Mouse (Mus musculus): ENCODE results near the gene Sertad3. TPM values are rescaled to one million over a fixed set of nuclear protein-coding genes. Genes with fewer than 3 reads are reported as not detected.

The Sertad3 gene
- total RNA-seq, 1 experiment from 2014 or later, result 9.7 TPM

DNA sequence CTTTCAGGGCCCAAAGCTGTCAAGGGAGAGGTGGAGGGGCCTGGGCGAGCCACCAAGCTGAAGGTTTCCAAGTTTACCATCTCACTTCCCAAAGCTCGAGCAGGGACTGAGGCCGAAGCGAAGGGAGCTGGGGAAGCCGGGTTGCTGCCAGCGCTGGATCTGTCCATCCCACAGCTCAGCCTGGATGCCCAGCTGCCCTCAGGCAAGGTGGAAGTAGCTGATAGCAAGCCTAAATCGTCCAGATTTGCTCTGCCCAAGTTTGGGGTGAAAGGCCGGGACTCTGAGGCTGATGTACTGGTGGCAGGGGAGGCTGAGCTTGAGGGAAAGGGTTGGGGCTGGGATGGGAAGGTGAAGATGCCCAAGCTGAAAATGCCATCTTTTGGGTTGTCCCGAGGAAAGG lies 44.7 kb downstream of the Sertad3 start:
- no peak for ATAC-seq (replicated peaks in 1 of 2; ENCODE audit: insufficient read depth in 1 of 2, low FRiP score in 2 of 2, low TSS enrichment in 1 of 2, low read depth in 1 of 2, poor library complexity in 2 of 2, severe bottlenecking in 2 of 2)

DNA sequence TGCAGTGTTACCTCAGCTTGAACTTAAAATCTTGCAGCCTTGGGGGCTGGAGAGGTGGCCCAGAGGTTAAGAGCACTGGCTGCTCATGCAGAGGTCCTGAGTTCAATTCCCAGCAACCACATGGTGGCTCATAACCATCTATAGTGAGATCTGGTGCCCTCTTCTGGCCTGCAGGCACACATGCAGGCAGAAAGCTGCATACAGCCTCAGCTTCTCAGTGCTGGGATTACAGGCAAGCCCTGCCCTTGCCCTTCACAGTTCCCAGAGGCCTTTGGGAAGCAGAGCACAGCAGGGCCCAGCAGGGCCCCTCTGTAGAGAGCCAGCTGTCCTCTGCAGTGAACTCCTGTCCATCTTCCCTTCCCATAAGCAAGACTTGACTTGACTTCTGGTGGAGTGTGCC lies 46.5 kb downstream of the Sertad3 start:
- ATAC-seq (replicated peaks in 1 of 2; ENCODE audit: insufficient read depth in 1 of 2, low FRiP score in 2 of 2, low TSS enrichment in 1 of 2, low read depth in 1 of 2, poor library complexity in 2 of 2, severe bottlenecking in 2 of 2), result no peak

DNA sequence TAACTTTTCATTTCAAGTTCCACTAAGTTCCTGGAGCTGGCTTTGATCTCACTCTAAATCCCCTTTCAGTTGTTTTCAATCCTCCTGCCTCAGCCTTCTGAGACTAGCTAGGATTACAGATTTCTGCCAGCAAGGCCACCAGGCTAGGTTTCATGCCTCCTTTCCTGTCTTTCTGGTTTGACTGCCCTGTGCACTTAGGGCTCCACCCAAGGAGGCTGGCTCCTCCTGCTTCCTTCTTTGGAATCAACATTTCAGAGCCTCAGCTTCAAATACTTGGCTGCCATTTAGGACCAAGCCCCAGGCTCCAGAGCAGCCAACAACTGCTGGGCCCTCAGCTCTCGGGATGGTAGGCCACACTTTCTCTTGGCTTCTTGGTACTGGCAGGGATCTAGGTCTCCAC lies 47.0 kb downstream of the Sertad3 start:
- ATAC-seq (replicated peaks in 1 of 2; ENCODE audit: insufficient read depth in 1 of 2, low FRiP score in 2 of 2, low TSS enrichment in 1 of 2, low read depth in 1 of 2, poor library complexity in 2 of 2, severe bottlenecking in 2 of 2), result no peak

DNA sequence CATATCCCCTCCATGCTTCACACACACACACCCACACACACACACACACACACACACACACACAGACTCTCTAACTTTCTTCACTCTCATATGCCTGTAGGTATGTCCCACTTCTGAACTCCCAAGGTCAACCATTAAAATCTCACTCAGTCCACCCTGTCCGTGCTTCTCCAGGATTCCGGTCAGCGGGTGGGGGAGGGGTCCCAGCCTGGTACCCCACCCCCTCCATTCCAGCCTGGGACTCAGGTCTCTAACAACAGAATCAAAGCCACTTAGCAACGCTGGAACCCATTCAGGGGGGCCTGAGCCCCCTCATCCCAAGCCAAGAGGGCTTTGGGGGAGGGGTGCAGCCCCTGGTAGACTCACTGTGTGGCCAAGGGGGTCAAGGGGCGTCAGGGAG lies 49.4 kb downstream of the Sertad3 start, which contains the start of gene Hipk4:
TSS of gene Hipk4 (plus strand) at position 301 of the 400 bp plus-strand sequence.
- no peak for ATAC-seq (replicated peaks in 1 of 2; ENCODE audit: insufficient read depth in 1 of 2, low FRiP score in 2 of 2, low TSS enrichment in 1 of 2, low read depth in 1 of 2, poor library complexity in 2 of 2, severe bottlenecking in 2 of 2)

DNA sequence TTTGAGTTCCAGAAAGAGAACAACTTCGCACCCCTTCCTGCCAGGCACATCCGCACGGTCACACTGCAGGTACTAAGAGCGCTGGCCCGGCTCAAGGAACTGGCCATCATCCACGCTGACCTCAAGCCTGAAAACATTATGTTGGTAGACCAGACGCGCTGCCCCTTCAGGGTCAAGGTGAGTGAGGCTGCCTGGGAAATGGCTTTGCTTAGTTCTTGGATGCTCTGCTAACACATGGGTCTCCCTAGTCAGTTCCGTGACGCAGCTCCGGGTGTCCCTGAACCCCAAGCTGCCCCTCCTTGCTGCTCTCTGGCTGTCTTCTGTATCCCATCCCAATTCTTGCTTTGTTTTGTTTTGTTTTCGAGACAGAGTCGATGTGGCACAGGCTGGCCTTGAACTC lies 50.2 kb downstream of the Sertad3 start:
- no peak for ATAC-seq (replicated peaks in 1 of 2; ENCODE audit: insufficient read depth in 1 of 2, low FRiP score in 2 of 2, low TSS enrichment in 1 of 2, low read depth in 1 of 2, poor library complexity in 2 of 2, severe bottlenecking in 2 of 2)

DNA sequence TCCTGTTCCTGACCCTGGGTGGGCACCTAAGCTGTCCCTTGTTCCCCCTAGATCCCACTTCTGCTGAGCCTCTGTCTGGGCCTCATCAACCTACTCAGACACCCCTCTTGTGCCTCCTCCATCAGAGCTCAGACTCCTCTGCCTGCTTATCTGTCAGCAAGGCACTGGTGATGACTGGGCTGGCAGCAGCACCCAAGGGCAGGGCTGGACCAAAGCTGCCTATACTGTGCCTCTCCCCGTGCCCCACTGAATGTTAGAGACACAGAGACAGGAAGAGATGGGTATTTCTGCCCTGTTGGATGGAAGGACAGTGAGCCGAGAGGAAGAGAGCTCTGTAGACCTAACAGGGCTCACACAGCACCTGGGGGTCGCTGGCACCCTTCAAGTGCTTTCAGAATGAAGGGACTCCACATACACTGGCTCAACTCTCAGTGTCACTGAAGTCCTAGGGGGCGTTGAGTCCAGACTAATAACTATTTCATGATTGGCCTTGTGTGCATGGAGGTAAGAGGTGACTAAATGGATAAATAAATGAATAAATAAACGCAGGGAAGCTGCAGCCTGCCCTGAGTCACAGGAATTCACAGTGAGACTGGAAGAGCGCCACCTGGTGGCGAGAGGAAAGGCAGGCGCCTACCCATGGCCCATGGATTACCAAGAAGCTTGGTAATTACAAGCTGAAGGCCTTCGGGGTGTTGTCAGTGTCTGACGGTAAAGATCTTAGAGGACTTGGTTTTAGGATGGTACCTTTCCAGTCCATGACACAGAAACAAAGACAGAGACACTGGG lies 52.7 kb downstream of the Sertad3 start:
- ATAC-seq (replicated peaks in 1 of 2; ENCODE audit: insufficient read depth in 1 of 2, low FRiP score in 2 of 2, low TSS enrichment in 1 of 2, low read depth in 1 of 2, poor library complexity in 2 of 2, severe bottlenecking in 2 of 2), result peak; percentile 89 to 91

Other genes with a start within 250 kb of the Sertad3 start
- gene Itpkc, start 245.1 kb upstream of the Sertad3 start, total RNA-seq (2017), result 8.1 and 10.7 TPM in 2 replicates
- 9.4 and 13.8 TPM in 2 replicates for gene Coq8b, start 240.7 kb upstream of the Sertad3 start, total RNA-seq (2017)
- 1.6 and 2.4 TPM in 2 replicates for gene Numbl, start 215.3 kb upstream of the Sertad3 start, total RNA-seq (2017)
- 1.9 TPM in 1 of 2 replicates, not detected in the other for gene Ltbp4, start 136.1 kb upstream of the Sertad3 start, total RNA-seq (2017)
- 15.8 and 22.4 TPM in 2 replicates for gene Shkbp1, start 117.7 kb upstream of the Sertad3 start, total RNA-seq (2017)
- gene Gm20479, start 116.3 kb upstream of the Sertad3 start, total RNA-seq (2017), result not detected in 2 replicates
- 0.31 TPM in 1 of 2 replicates, not detected in the other for gene Sptbn4, start 26.1 kb upstream of the Sertad3 start, total RNA-seq (2017)
- 20.4 and 31.7 TPM in 2 replicates for gene Blvrb, start 25.8 kb upstream of the Sertad3 start, total RNA-seq (2017)
- gene Sertad1, start 13.1 kb downstream of the Sertad3 start, total RNA-seq (2017), result 23.3 and 25.8 TPM in 2 replicates
- 1.1 and 1.5 TPM in 2 replicates for gene Prx, start 25.6 kb downstream of the Sertad3 start, total RNA-seq (2017)
- 0.31 TPM in 1 of 2 replicates, not detected in the other for gene Hipk4, start 49.5 kb downstream of the Sertad3 start, total RNA-seq (2017)
- 15.2 and 18.9 TPM in 2 replicates for gene Pld3, start 79.5 kb downstream of the Sertad3 start, total RNA-seq (2017)
- 4.8 and 7.4 TPM in 2 replicates for gene 2310022A10Rik, start 79.5 kb downstream of the Sertad3 start, total RNA-seq (2017)
- gene Akt2, start 117.8 kb downstream of the Sertad3 start, total RNA-seq (2017), result 56.0 and 63.1 TPM in 2 replicates
- not detected in 2 replicates for gene Ttc9b, start 180.1 kb downstream of the Sertad3 start, total RNA-seq (2017)
- gene Map3k10, start 200.8 kb downstream of the Sertad3 start, total RNA-seq (2017), result 3.6 and 5.9 TPM in 2 replicates
- 1.4 and 1.5 TPM in 2 replicates for gene Zfp607b, start 215.6 kb downstream of the Sertad3 start, total RNA-seq (2017)